9 mouse cellular contexts compared by ENCODE assay signal in genomic region chr15:17098927-17099326, GRCm38 (mm10).
DNase-seq lines count a peak whose midpoint lies in the region; ATAC-seq and TF ChIP-seq lines count a peak whose summit lies in the region.
"Had no signal": no experiment of that assay in that cellular context is flagged by ENCODE, and none has a peak within 500 bp of the region (broad histone marks: within the 10 kb centered on the region; RNA-seq: fewer than 3 reads in every experiment).

No protein-coding gene starts in this region.

- H3K36me3 ChIP-seq in lung, postnatal 0 days (ENCODE audit: insufficient read depth, low read length): no peaks in the 10 kb centered on the region
- H3K36me3 ChIP-seq in forebrain, embryonic 10.5 days (replicated peaks): no peaks in the 10 kb centered on the region
- no peaks in the 10 kb centered on the region for H3K36me3 ChIP-seq in midbrain, embryonic 14.5 days (ENCODE audit: control insufficient read depth, insufficient read depth, low read length)

- TF ChIP-seq EP300 in lung, postnatal 0 days (IDR thresholded peaks at IDR 0.05): no peak

- no peak for DNase-seq in lung, postnatal 0 days (ENCODE audit: low spot score)
- no peak for DNase-seq in lung, postnatal 14 days
- peak; percentile 43 for DNase-seq in adrenal gland, postnatal 14 days
- peak; percentile 40 for DNase-seq in forebrain, embryonic 10.5 days (ENCODE audit: extremely low spot score, low spot score)
- peak; percentile 4 to 68 for DNase-seq in kidney, postnatal 36 days
- DNase-seq in midbrain, embryonic 14.5 days: peak; percentile 80
- no peak for DNase-seq in thymus, postnatal 14 days

- no peak overlapping the region for H3K4me3 ChIP-seq in lung, postnatal 0 days (ENCODE audit: low read depth, low read length)
- H3K4me3 ChIP-seq in forebrain, embryonic 10.5 days: no peak overlapping the region
- no peak overlapping the region for H3K4me3 ChIP-seq in midbrain, embryonic 14.5 days (replicated peaks; ENCODE audit: low read depth, low read length)
- H3K4me3 ChIP-seq: erythroblast, embryonic 14.5 days had no signal

- 3% methylated on average over 4 of the region's 4 CpGs for WGBS in lung, postnatal 0 days
- WGBS in forebrain, embryonic 10.5 days: 13% methylated on average over 4 of the region's 4 CpGs
- WGBS in midbrain, embryonic 14.5 days: 4% methylated on average over 4 of the region's 4 CpGs

- peak; percentile 49 for TF ChIP-seq CTCF in lung, postnatal 0 days (IDR thresholded peaks at IDR 0.05)

- H3K27me3 ChIP-seq in lung, postnatal 0 days (replicated peaks; ENCODE audit: insufficient read depth, low read length): no peaks in the 10 kb centered on the region
- H3K27me3 ChIP-seq in forebrain, embryonic 10.5 days (ENCODE audit: poor library complexity, severe bottlenecking): no peaks in the 10 kb centered on the region
- no peaks in the 10 kb centered on the region for H3K27me3 ChIP-seq in midbrain, embryonic 14.5 days (ENCODE audit: control insufficient read depth, insufficient read depth, low read length)

- no peak for ATAC-seq in lung, postnatal 0 days
- 0 out of 2 replicates have a peak, but pooled peaks have one; percentile 43 for ATAC-seq in midbrain, embryonic 14.5 days (ENCODE audit: low FRiP score, low TSS enrichment)
- no peak for ATAC-seq in monocyte, adult 5-6 weeks (replicated peaks; ENCODE audit: insufficient number of reproducible peaks, low FRiP score, low TSS enrichment, poor library complexity, severe bottlenecking)

- no peak overlapping the region for H3K9ac ChIP-seq in lung, postnatal 0 days (replicated peaks; ENCODE audit: low read depth)
- H3K9ac ChIP-seq in midbrain, embryonic 14.5 days (replicated peaks; ENCODE audit: low read length): no peak overlapping the region

- H3K9me3 ChIP-seq in lung, postnatal 0 days (ENCODE audit: low read length): no peaks in the 10 kb centered on the region
- peaks cover 8% of the 10 kb centered on the region for H3K9me3 ChIP-seq in forebrain, embryonic 10.5 days
- no peaks in the 10 kb centered on the region; the same call in 1 of the 2 replicates for H3K9me3 ChIP-seq in midbrain, embryonic 14.5 days (ENCODE audit: control insufficient read depth, low read length)

- no peaks in the 10 kb centered on the region for H3K4me1 ChIP-seq in lung, postnatal 0 days (ENCODE audit: insufficient read depth, low read depth, low read length)
- no peaks in the 10 kb centered on the region for H3K4me1 ChIP-seq in forebrain, embryonic 10.5 days
- H3K4me1 ChIP-seq in midbrain, embryonic 14.5 days (ENCODE audit: control insufficient read depth, insufficient read depth, low read length): no peaks in the 10 kb centered on the region

- no peak overlapping the region for H3K27ac ChIP-seq in lung, postnatal 0 days (ENCODE audit: low read length)
- no peak overlapping the region for H3K27ac ChIP-seq in forebrain, embryonic 10.5 days
- H3K27ac ChIP-seq in midbrain, embryonic 14.5 days (replicated peaks; ENCODE audit: low read depth, low read length): no peak overlapping the region

- no peak overlapping the region for H3K4me2 ChIP-seq in lung, postnatal 0 days (replicated peaks; ENCODE audit: low read depth, low read length)
- H3K4me2 ChIP-seq in midbrain, embryonic 14.5 days (ENCODE audit: low read length): no peak overlapping the region

Comparison
In these comparisons a context has a peak if more than half of its experiments do, and no peak if none do; other contexts are left out.
1. DNase-seq: peak in adrenal gland, postnatal 14 days (single experiment), forebrain, embryonic 10.5 days (single experiment), kidney, postnatal 36 days (2 of 2) and midbrain, embryonic 14.5 days (single experiment); none in lung, postnatal 0 days (single experiment), lung, postnatal 14 days (single experiment) and thymus, postnatal 14 days (single experiment).